Mouse (Mus musculus): ENCODE measurements around the gene Nhsl1. TPM values are rescaled to one million over a fixed set of nuclear protein-coding genes. Genes with fewer than 3 reads are reported as not detected.

The Nhsl1 gene
- total and polyA plus RNA-seq, 3 experiments, result not detected

DNA sequence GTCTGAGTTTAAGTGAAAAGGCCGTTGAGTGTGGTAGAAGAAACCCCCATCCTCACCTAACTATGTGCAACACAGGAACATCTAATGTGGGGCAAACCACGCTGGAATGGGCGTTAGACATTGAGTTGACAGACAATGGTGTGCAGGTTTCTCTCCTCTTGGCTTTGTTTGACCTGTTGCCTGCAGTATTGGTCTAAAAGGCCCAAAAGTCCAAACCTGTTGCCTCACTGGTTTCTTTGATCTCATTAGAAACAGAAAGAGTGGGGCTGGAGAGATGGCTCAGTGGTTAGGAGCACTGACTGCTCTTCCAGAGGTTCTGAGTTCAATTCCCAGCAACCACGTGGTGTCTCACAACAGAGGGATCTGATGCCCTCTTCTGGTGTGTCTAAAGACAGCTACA lies 210.4 kb downstream of the Nhsl1 start:
- no peaks in the 10 kb centered on the region for H3K79me2 ChIP-seq (ENCODE audit: control insufficient read depth, insufficient read depth, low read length, poor library complexity)
- no peaks in the 10 kb centered on the region for H3K36me3 ChIP-seq (ENCODE audit: control insufficient read depth in 1 of 2, insufficient read depth in 2 of 2, low read length in 2 of 2)
- no peaks in the 10 kb centered on the region for H3K27me3 ChIP-seq (ENCODE audit: control insufficient read depth in 1 of 2, insufficient read depth in 2 of 2, low read length in 2 of 2)
- H3K9ac ChIP-seq (ENCODE audit: control insufficient read depth, low read depth, low read length, poor library complexity, severe bottlenecking), result no peak overlapping the region
- H3K4me1 ChIP-seq (ENCODE audit: control insufficient read depth in 1 of 2, insufficient read depth in 2 of 2, low read length in 2 of 2), result no peaks in the 10 kb centered on the region
- TF ChIP-seq CTCF (IDR thresholded peaks at IDR 0.05 in 2 of 3, conservative IDR thresholded peaks at IDR 0.05 in 1 of 3; ENCODE audit: control insufficient read depth in 1 of 3, insufficient read depth in 1 of 3, low read depth in 2 of 3, low read length in 3 of 3, poor library complexity in 1 of 3, severe bottlenecking in 1 of 3), result no peak
- no peak for TF ChIP-seq CHD2 (IDR thresholded peaks at IDR 0.05; ENCODE audit: low read length)
- no peak for TF ChIP-seq GATA1 (IDR thresholded peaks at IDR 0.05; ENCODE audit: low read depth, low read length)
- no peak for TF ChIP-seq MEF2A (IDR thresholded peaks at IDR 0.05; ENCODE audit: extremely low read depth, insufficient replicate concordance, low read depth, low read length, poor library complexity, severe bottlenecking)
- TF ChIP-seq ZMIZ1 (IDR thresholded peaks at IDR 0.05; ENCODE audit: low read depth, low read length), result no peak
- no peak for TF ChIP-seq UBTF (IDR thresholded peaks at IDR 0.05; ENCODE audit: borderline replicate concordance, insufficient read depth, low read depth, low read length)
- TF ChIP-seq ZNF384 (IDR thresholded peaks at IDR 0.05; ENCODE audit: low read depth, low read length), result no peak
- no peak for TF ChIP-seq MYB (IDR thresholded peaks at IDR 0.05; ENCODE audit: low read depth, low read length)
- TF ChIP-seq MAX (IDR thresholded peaks at IDR 0.05; ENCODE audit: low read length), result no peak
- no peak for TF ChIP-seq MAZ (IDR thresholded peaks at IDR 0.05; ENCODE audit: low read depth, low read length)
- no peak for TF ChIP-seq ZC3H11A (IDR thresholded peaks at IDR 0.05; ENCODE audit: low read depth, low read length)
- TF ChIP-seq ETS1 (IDR thresholded peaks at IDR 0.05; ENCODE audit: low read depth, low read length), result no peak
- no peak for TF ChIP-seq TAL1 (IDR thresholded peaks at IDR 0.05; ENCODE audit: low read length)
- no peak for TF ChIP-seq RCOR1 (IDR thresholded peaks at IDR 0.05; ENCODE audit: low read depth, low read length)
- no peak for TF ChIP-seq ELF1 (IDR thresholded peaks at IDR 0.05; ENCODE audit: low read depth, low read length)
- no peak for TF ChIP-seq SIN3A (IDR thresholded peaks at IDR 0.05; ENCODE audit: low read length)
- no peak for TF ChIP-seq E2F4 (IDR thresholded peaks at IDR 0.05; ENCODE audit: borderline replicate concordance, low read depth, low read length)
- TF ChIP-seq RAD21 (IDR thresholded peaks at IDR 0.05; ENCODE audit: low read depth, low read length), result no peak
- TF ChIP-seq MYC (IDR thresholded peaks at IDR 0.05; ENCODE audit: low read depth, low read length), result no peak
- no peak for TF ChIP-seq POLR2AphosphoS5 (IDR thresholded peaks at IDR 0.05; ENCODE audit: borderline replicate concordance, low read depth, low read length)
- H3K4me3 ChIP-seq (ENCODE audit: control insufficient read depth in 1 of 2, insufficient read depth in 1 of 2, low read depth in 2 of 2, low read length in 2 of 2), result no peak overlapping the region
- H3K27ac ChIP-seq (ENCODE audit: control insufficient read depth, low read depth, low read length), result no peak overlapping the region
- DNase-seq (ENCODE audit: low read depth, low spot score), result no peak
- no peaks in the 10 kb centered on the region for H3K9me3 ChIP-seq (replicated peaks; ENCODE audit: insufficient read depth, low read length)

DNA sequence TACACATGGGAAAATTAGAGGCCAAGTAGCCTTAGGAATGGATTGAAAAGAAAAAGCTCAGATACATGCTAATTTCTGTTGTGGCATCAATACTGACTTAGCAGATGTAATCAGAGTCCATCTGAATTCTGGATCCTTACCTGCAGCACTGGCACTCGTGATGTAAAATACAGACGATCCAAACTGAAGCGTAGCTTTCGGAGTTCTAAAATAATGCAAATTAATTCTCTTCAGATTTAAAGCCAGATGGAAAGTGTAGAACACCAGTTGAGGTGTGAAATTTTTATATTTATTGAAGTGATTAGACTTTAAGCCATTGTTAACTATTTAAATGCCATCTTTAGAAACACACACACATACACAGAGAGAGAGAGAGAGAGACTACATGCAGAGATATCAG lies 211.4 kb downstream of the Nhsl1 start:
- H3K27me3 ChIP-seq (ENCODE audit: control insufficient read depth in 1 of 2, insufficient read depth in 2 of 2, low read length in 2 of 2), result no peaks in the 10 kb centered on the region
- no peaks in the 10 kb centered on the region for H3K9me3 ChIP-seq (replicated peaks; ENCODE audit: insufficient read depth, low read length)
- H3K36me3 ChIP-seq (ENCODE audit: control insufficient read depth in 1 of 2, insufficient read depth in 2 of 2, low read length in 2 of 2), result no peaks in the 10 kb centered on the region
- H3K4me1 ChIP-seq (ENCODE audit: control insufficient read depth in 1 of 2, insufficient read depth in 2 of 2, low read length in 2 of 2), result no peaks in the 10 kb centered on the region
- no peak overlapping the region for H3K27ac ChIP-seq (ENCODE audit: control insufficient read depth, low read depth, low read length)
- DNase-seq (ENCODE audit: low read depth, low spot score), result no peak
- no peak overlapping the region for H3K9ac ChIP-seq (ENCODE audit: control insufficient read depth, low read depth, low read length, poor library complexity, severe bottlenecking)
- H3K79me2 ChIP-seq (ENCODE audit: control insufficient read depth, insufficient read depth, low read length, poor library complexity), result no peaks in the 10 kb centered on the region
- no peak overlapping the region for H3K4me3 ChIP-seq (ENCODE audit: control insufficient read depth in 1 of 2, insufficient read depth in 1 of 2, low read depth in 2 of 2, low read length in 2 of 2)
- TF ChIP-seq JUND (IDR thresholded peaks at IDR 0.05; ENCODE audit: low read depth, low read length) (no peak), ZC3H11A (IDR thresholded peaks at IDR 0.05; ENCODE audit: low read depth, low read length) (no peak), MYB (IDR thresholded peaks at IDR 0.05; ENCODE audit: low read depth, low read length) (no peak), MAFK (IDR thresholded peaks at IDR 0.05; ENCODE audit: borderline replicate concordance, low read depth, low read length) (no peak), ZKSCAN1 (IDR thresholded peaks at IDR 0.05; ENCODE audit: low read depth, low read length) (no peak), HCFC1 (IDR thresholded peaks at IDR 0.05; ENCODE audit: low read depth, low read length) (no peak), NRF1 (IDR thresholded peaks at IDR 0.05; ENCODE audit: insufficient read depth, low read depth, low read length, poor library complexity, severe bottlenecking) (no peak), UBTF (IDR thresholded peaks at IDR 0.05; ENCODE audit: borderline replicate concordance, insufficient read depth, low read depth, low read length) (no peak), GABPA (IDR thresholded peaks at IDR 0.05; ENCODE audit: low read depth, low read length) (no peak)

Data from MEL (cell line).